Mouse (Mus musculus) central nervous system, embryonic 18 days (tissue): ENCODE results near the gene Ppp1r3a. TPM values are rescaled to one million over a fixed set of nuclear protein-coding genes. Genes with fewer than 3 reads are reported as not detected.

Experiments used
- polyA plus RNA-seq: library from polyadenylated mRNA; depleted of rRNA; stranded (reverse); fragments of >200 nt; gene quantifications from 2 replicates; pipeline ENCODE4 v1.2.3, GENCODE M21; 2012; rRNA removed

Ppp1r3a gene
- polyA plus RNA-seq, result 0.01 and 0.09 TPM in 2 replicates

GRCm38 (mm10) chr6:14754901-14755591, at the start of gene Ppp1r3a:
Gene Ppp1r3a (minus strand): TSS chr6:14755274.

Other genes starting within 250 kb of the Ppp1r3a start
- gene Foxp2, start 146.1 kb upstream of the Ppp1r3a start, polyA plus RNA-seq, result 31.7 and 35.9 TPM in 2 replicates